Mouse (Mus musculus): Measurements from ENCODE around the gene Bcas3.

GRCm38 (mm10) chr11:85829520-85830440 lies 476.8 kb downstream of the Bcas3 start:
- TF ChIP-seq CTCF (IDR thresholded peaks at IDR 0.05; ENCODE audit: low read depth, low read length) (no peak), GATA1 (IDR thresholded peaks at IDR 0.05; ENCODE audit: borderline replicate concordance, low read length) (no peak)

Measured in G1E (cell line).